Mouse (Mus musculus): ENCODE measurements around the gene Clec4a3.
"Not testable (repeated sequence)": the region's sequence is repeated elsewhere in the genome, so short reads cannot be mapped to it uniquely, and the experiment has no call there.

Clec4a3 gene

GRCm38 (mm10) chr6:122952401-122952800 lies at the start of gene Clec4a3:
Gene Clec4a3 (plus strand): TSS chr6:122952515.
- DNase-seq, result peak; percentile 62 to 66

- DNase-seq, result no peak
Measured at GRCm38 (mm10) chr6:122919922-122920321, 32.4 kb upstream of the Clec4a3 start.

- no peak for DNase-seq
Measured at GRCm38 (mm10) chr6:122921451-122921850, 30.9 kb upstream of the Clec4a3 start, which contains the start of gene Clec4a1. Gene Clec4a1 (plus strand): TSS chr6:122921848.

GRCm38 (mm10) chr6:122934845-122935244 lies 17.5 kb upstream of the Clec4a3 start:
- DNase-seq, result no peak

- DNase-seq, result no peak
Measured at GRCm38 (mm10) chr6:122939618-122940017, 12.7 kb upstream of the Clec4a3 start.

- no peak for DNase-seq
Measured at GRCm38 (mm10) chr6:122946760-122947159, 5.6 kb upstream of the Clec4a3 start.

- no peak for DNase-seq
Measured at GRCm38 (mm10) chr6:122964562-122964961, 12.2 kb downstream of the Clec4a3 start.

GRCm38 (mm10) chr6:122969048-122969447 lies 16.7 kb downstream of the Clec4a3 start:
- no peak for DNase-seq

- no peak for DNase-seq
Measured at GRCm38 (mm10) chr6:122989876-122990437, 37.6 kb downstream of the Clec4a3 start, which contains the start of gene Clec4a4. Gene Clec4a4 (plus strand): TSS chr6:122990367.

- DNase-seq, result not testable (repeated sequence)
Measured at GRCm38 (mm10) chr6:123004696-123005095, 52.4 kb downstream of the Clec4a3 start.

GRCm38 (mm10) chr6:123005591-123005990 lies 53.3 kb downstream of the Clec4a3 start:
- DNase-seq, result peak; percentile 12 to 24
